Mouse (Mus musculus) limb, embryonic 11.5 days (tissue): ENCODE data around the gene Olfr573-ps1. TPM values are rescaled to one million over a fixed set of nuclear protein-coding genes. Genes with fewer than 3 reads are reported as not detected.

ENCODE experiments used
- polyA plus RNA-seq: library from polyadenylated mRNA; unstranded; fragments of >200 nt; fragmentation: Nextera tagmentation; extraction: Ambion mirVana; gene quantifications from 2 replicates; pipeline ENCODE4 v1.2.1, GENCODE M21; 2014

Gene Olfr573-ps1
- polyA plus RNA-seq, 1 experiment from 2014 or later = not detected

Other genes with a start within 250 kb of the Olfr573-ps1 start
- not detected in 2 replicates for gene Olfr557, start 246.7 kb downstream of the Olfr573-ps1 start, polyA plus RNA-seq
- gene Olfr558, start 240.4 kb downstream of the Olfr573-ps1 start, polyA plus RNA-seq = not detected in 2 replicates
- not detected in 2 replicates for gene Olfr33, start 223.5 kb downstream of the Olfr573-ps1 start, polyA plus RNA-seq
- gene Olfr559, start 215.1 kb downstream of the Olfr573-ps1 start, polyA plus RNA-seq = not detected in 2 replicates
- gene Olfr560, start 183.2 kb downstream of the Olfr573-ps1 start, polyA plus RNA-seq = not detected in 2 replicates
- gene Olfr78, start 183.1 kb downstream of the Olfr573-ps1 start, polyA plus RNA-seq = not detected in 2 replicates
- not detected in 2 replicates for gene Olfr561, start 171.4 kb downstream of the Olfr573-ps1 start, polyA plus RNA-seq
- not detected in 2 replicates for gene Olfr564, start 139.1 kb downstream of the Olfr573-ps1 start, polyA plus RNA-seq
- not detected in 2 replicates for gene Olfr566, start 83.8 kb downstream of the Olfr573-ps1 start, polyA plus RNA-seq
- gene Olfr568, start 65.5 kb downstream of the Olfr573-ps1 start, polyA plus RNA-seq = not detected in 2 replicates
- not detected in 2 replicates for gene Olfr569, start 51.7 kb downstream of the Olfr573-ps1 start, polyA plus RNA-seq
- not detected in 2 replicates for gene Olfr570, start 48.0 kb downstream of the Olfr573-ps1 start, polyA plus RNA-seq
- gene Olfr571, start 25.0 kb downstream of the Olfr573-ps1 start, polyA plus RNA-seq = not detected in 2 replicates
- not detected in 2 replicates for gene Olfr572, start 18.2 kb downstream of the Olfr573-ps1 start, polyA plus RNA-seq
- not detected in 2 replicates for gene Olfr574, start 5.9 kb upstream of the Olfr573-ps1 start, polyA plus RNA-seq
- gene Olfr575, start 16.2 kb upstream of the Olfr573-ps1 start, polyA plus RNA-seq = not detected in 2 replicates
- not detected in 2 replicates for gene Olfr576, start 20.1 kb upstream of the Olfr573-ps1 start, polyA plus RNA-seq
- not detected in 2 replicates for gene Olfr577, start 33.4 kb upstream of the Olfr573-ps1 start, polyA plus RNA-seq
- gene Olfr578, start 46.7 kb upstream of the Olfr573-ps1 start, polyA plus RNA-seq = not detected in 2 replicates
- gene Olfr582, start 95.4 kb upstream of the Olfr573-ps1 start, polyA plus RNA-seq = not detected in 2 replicates
- not detected in 2 replicates for gene Olfr583, start 108.7 kb upstream of the Olfr573-ps1 start, polyA plus RNA-seq
- gene Olfr584, start 139.3 kb upstream of the Olfr573-ps1 start, polyA plus RNA-seq = not detected in 2 replicates
- not detected in 2 replicates for gene Olfr585, start 155.1 kb upstream of the Olfr573-ps1 start, polyA plus RNA-seq
- gene Olfr586, start 183.1 kb upstream of the Olfr573-ps1 start, polyA plus RNA-seq = not detected in 2 replicates
- not detected in 2 replicates for gene Olfr588-ps1, start 198.3 kb upstream of the Olfr573-ps1 start, polyA plus RNA-seq
- gene Olfr589, start 213.8 kb upstream of the Olfr573-ps1 start, polyA plus RNA-seq = not detected in 2 replicates
- gene Olfr591, start 235.8 kb upstream of the Olfr573-ps1 start, polyA plus RNA-seq = not detected in 2 replicates
- gene Olfr592, start 242.2 kb upstream of the Olfr573-ps1 start, polyA plus RNA-seq = not detected in 2 replicates